Mouse (Mus musculus): ENCODE results near the gene Ankrd65. TPM values are rescaled to one million over a fixed set of nuclear protein-coding genes. Genes with fewer than 3 reads are reported as not detected.
A peak's percentile ranks its signal among the peaks of the same experiment; 100 is the strongest.

Ankrd65 gene
- total and polyA plus RNA-seq, 3 experiments: not detected

DNA sequence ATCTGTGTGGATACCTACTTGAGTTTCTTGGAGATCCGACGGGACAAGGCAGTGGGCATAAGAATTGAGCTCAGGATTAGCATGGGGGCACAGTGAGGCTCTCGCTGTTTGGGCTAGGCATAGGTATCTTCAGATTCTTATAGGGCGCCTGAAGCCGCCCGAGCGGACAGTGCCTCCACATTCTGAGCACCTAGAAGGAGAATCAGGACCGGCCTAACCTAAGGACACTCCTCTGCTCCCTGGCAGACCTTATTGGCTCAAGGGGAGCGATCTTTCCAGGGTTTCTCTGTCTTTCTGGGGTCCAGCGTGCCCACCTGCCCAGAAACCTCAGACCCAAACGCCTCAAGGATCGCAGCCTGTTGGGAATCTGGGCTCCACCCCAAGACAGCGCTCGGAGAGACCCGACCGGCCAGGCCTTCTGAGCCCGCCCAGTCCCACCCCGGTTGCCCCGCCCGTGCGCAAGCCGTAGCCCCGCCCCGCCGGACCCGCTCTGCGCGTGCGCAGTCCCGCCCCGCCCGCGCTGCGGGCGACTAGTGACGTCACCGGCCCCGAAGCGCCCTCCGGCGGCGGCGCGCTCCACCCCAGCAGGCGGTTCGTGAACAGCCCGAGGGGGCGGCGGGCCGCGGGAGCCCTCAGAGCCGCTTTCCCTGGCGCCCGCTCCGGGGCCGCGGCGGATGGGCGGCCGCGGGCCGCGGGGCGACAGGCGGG lies 56.8 kb downstream of the Ankrd65 start, which contains the start of gene Dvl1 (continued):
- TF ChIP-seq ZKSCAN1 (IDR thresholded peaks at IDR 0.05; ENCODE audit: borderline replicate concordance, low read depth, low read length) (no peak), RAD21 (IDR thresholded peaks at IDR 0.05; ENCODE audit: low read depth, low read length) (no peak; the same call in 1 of the 2 replicates), SMC3 (IDR thresholded peaks at IDR 0.05; ENCODE audit: low read depth, low read length) (peak; percentile 35; the same call in 1 of the 2 replicates), CHD2 (IDR thresholded peaks at IDR 0.05; ENCODE audit: low read length) (no peak), HCFC1 (IDR thresholded peaks at IDR 0.05; ENCODE audit: low read depth, low read length) (peak; percentile 46), TCF12 (IDR thresholded peaks at IDR 0.05; ENCODE audit: low read depth, low read length) (peak; percentile 63; the same call in 1 of the 2 replicates), NELFE (IDR thresholded peaks at IDR 0.05; ENCODE audit: low read depth, low read length) (peak; percentile 59; the same call in 1 of the 2 replicates), ETS1 (conservative IDR thresholded peaks at IDR 0.05; ENCODE audit: low read depth, low read length) (no peak), MAX (IDR thresholded peaks at IDR 0.05; ENCODE audit: low read length) (0 out of 2 replicates have a peak, but pooled peaks have one; percentile 17), ZNF384 (IDR thresholded peaks at IDR 0.05; ENCODE audit: low read depth, low read length) (no peak), E2F4 (IDR thresholded peaks at IDR 0.05; ENCODE audit: insufficient replicate concordance, low read depth, low read length) (no peak), JUND (conservative IDR thresholded peaks at IDR 0.05; ENCODE audit: low read depth, low read length) (no peak)

DNA sequence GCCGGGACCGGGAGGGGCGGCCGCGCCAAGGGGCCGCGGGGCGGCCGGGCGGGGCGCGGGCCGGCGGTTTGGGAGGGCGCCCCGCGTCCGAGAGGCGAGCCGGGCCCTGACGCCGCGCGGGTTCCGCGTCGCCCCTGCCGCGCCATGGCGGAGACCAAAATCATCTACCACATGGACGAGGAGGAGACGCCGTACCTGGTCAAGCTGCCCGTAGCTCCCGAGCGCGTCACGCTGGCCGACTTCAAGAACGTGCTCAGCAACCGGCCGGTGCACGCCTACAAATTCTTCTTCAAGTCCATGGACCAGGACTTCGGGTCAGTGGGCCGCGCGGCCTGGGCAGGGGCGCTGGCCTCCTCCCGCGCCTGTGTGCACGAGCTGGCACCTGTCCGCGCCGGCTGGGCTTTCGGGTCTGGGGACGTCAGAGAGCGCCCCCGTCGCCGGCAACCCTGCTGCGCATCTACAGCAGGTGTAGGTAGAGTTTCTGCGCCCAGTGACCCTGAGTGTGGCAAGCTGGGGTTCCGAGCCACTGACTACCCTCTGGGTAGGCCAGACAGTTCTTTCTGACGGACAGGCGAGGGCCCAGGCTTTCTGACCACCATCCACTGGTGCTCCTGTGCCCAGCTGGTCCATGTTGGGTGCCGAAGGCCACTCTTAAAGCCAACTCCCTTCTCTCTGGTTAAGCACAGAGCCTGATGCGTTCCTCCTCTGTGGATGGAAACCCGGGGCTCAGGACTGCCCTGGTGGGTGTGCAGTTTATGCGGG lies 57.5 kb downstream of the Ankrd65 start:
- H3K27ac ChIP-seq (ENCODE audit: insufficient read depth, low read depth): peak overlapping the region; percentile 30; the same call in 1 of the 2 replicates
- no peaks in the 10 kb centered on the region for H3K9me3 ChIP-seq (replicated peaks; ENCODE audit: low read length)
- no peak for TF ChIP-seq POLR2A (IDR thresholded peaks at IDR 0.05; ENCODE audit: low read depth, low read length)
- no peak for TF ChIP-seq ZMIZ1 (IDR thresholded peaks at IDR 0.05; ENCODE audit: low read depth, low read length)
- TF ChIP-seq ETS1 (conservative IDR thresholded peaks at IDR 0.05; ENCODE audit: low read depth, low read length): no peak
- TF ChIP-seq EP300 (IDR thresholded peaks at IDR 0.05; ENCODE audit: low read length): no peak
- TF ChIP-seq PAX5 (IDR thresholded peaks at IDR 0.05; ENCODE audit: low read length): no peak
- no peak for TF ChIP-seq USF2 (conservative IDR thresholded peaks at IDR 0.05; ENCODE audit: low read depth, low read length)
- no peak for TF ChIP-seq NELFE (IDR thresholded peaks at IDR 0.05; ENCODE audit: low read depth, low read length)
- peak; percentile 33 for TF ChIP-seq BHLHE40 (IDR thresholded peaks at IDR 0.05; ENCODE audit: low read depth, low read length)
- TF ChIP-seq NRF1 (IDR thresholded peaks at IDR 0.05; ENCODE audit: low read depth, low read length): 0 out of 2 replicates have a peak, but pooled peaks have one; percentile 33
- no peak; the same call in 1 of the 2 replicates for TF ChIP-seq RAD21 (IDR thresholded peaks at IDR 0.05; ENCODE audit: low read depth, low read length)
- TF ChIP-seq MXI1 (IDR thresholded peaks at IDR 0.05; ENCODE audit: low read depth, low read length): peak; percentile 58; the same call in 1 of the 2 replicates
- no peak for TF ChIP-seq CHD2 (IDR thresholded peaks at IDR 0.05; ENCODE audit: low read length)
- peak in 1 of 2 experiments; percentile 43; a peak in 2 of 4 replicates for TF ChIP-seq CTCF (conservative IDR thresholded peaks at IDR 0.05 in 1 of 2, IDR thresholded peaks at IDR 0.05 in 1 of 2; ENCODE audit: low read depth in 2 of 2, low read length in 2 of 2)
- DNase-seq (ENCODE audit: extremely low read depth): no peak
- H3K79me2 ChIP-seq (replicated peaks; ENCODE audit: control insufficient read depth, extremely low read depth, insufficient read depth, poor library complexity, severe bottlenecking): peaks cover 19% of the 10 kb centered on the region
- peak overlapping the region; percentile 90 for H3K4me2 ChIP-seq (ENCODE audit: insufficient read depth, low read depth, poor library complexity, severe bottlenecking)
- H3K36me3 ChIP-seq (replicated peaks in 1 of 2; ENCODE audit: control insufficient read depth in 1 of 2, insufficient read depth in 1 of 2, low read length in 1 of 2): peaks cover 3 to 30% of the 10 kb centered on the region in 2 experiments
- H3K9ac ChIP-seq (ENCODE audit: insufficient read depth, low read depth): peak overlapping the region; percentile 89
- H3K4me1 ChIP-seq (ENCODE audit: control insufficient read depth in 1 of 2, insufficient read depth in 2 of 2): peaks cover 17 to 50% of the 10 kb centered on the region in 2 experiments
- in situ Hi-C loops (cut with MboI; ENCODE audit: low pct_ligation_motif_present, low pct_unique_long_range_greater_than_20kb, low sequenced_read_pairs) (no loop called here), dilution Hi-C loops (cut with MboI; ENCODE audit: extremely low pct_ligation_motif_present, extremely low pct_unique_long_range_greater_than_20kb, low sequenced_read_pairs) (no loop called here)
- peak overlapping the region; percentile 85 to 96 (median 89) for H3K4me3 ChIP-seq (replicated peaks in 1 of 3; ENCODE audit: low read depth in 2 of 3, low read length in 2 of 3, poor library complexity in 1 of 3)
- H3K27me3 ChIP-seq (replicated peaks): no peaks in the 10 kb centered on the region
